ENCODE assay signal across 8 mouse cellular contexts in the genomic region with DNA sequence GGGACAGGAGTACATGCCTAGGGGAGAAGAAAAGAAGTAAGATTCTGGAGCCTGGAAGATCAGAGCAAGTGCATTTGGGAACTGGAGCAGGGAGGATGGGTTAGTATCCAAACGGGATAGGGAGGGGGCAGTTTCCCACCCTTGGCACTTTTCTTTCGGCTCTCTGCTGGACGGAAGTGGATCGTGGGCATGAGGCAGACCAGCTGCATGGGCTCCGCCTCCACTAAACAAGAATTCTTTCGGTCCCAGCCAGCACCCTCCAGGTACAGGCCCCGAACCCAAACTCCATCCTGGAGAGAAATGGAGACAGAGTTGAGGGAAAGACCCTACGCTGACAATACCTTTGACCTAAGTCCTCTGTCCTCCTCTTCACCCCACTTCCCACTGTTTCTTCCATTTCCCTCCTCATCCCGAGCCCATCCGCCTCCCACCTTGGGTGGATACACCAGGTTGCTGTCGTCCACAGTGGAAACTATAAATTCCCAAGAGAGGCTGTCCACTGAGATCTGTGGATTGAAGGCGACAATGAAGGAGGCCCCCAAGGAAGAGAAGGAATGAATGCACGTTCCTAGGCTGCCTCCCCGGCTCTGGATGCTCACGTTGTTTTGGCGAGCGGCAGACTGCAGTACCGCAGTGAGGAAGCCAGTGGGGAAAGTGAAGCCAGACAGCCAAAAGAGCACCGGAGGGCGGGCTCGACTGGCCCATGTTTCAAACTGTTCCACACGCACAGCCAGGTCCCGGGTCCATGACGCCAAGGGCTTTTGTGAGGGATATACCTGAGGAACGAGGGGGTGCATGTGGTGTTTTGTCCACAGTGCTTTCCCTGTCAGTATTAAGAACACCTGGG. TPM values are rescaled to one million over a fixed set of nuclear protein-coding genes. Genes with fewer than 3 reads are reported as not detected.
DNase-seq lines count a peak whose midpoint lies in the region; ATAC-seq and TF ChIP-seq lines count a peak whose summit lies in the region.

No protein-coding gene starts in this region.

- no peaks in the 10 kb centered on the region for H3K36me3 ChIP-seq in heart, embryonic 14.5 days (ENCODE audit: control insufficient read depth, insufficient read depth, low read length)
- H3K36me3 ChIP-seq in E14TG2a.4 (ENCODE audit: insufficient read depth, low read length), result no peaks in the 10 kb centered on the region
- no peaks in the 10 kb centered on the region for H3K36me3 ChIP-seq in embryonic facial prominence, embryonic 10.5 days (replicated peaks)
- H3K36me3 ChIP-seq in limb, embryonic 13.5 days, result no peaks in the 10 kb centered on the region

- H3K27me3 ChIP-seq in heart, embryonic 14.5 days (ENCODE audit: control insufficient read depth, insufficient read depth, low read length), result peaks cover 23% of the 10 kb centered on the region
- H3K27me3 ChIP-seq in E14TG2a.4 (ENCODE audit: insufficient read depth, low read length), result peaks cover 36% of the 10 kb centered on the region
- peaks cover 47% of the 10 kb centered on the region for H3K27me3 ChIP-seq in embryonic facial prominence, embryonic 10.5 days (replicated peaks; ENCODE audit: low read depth, poor library complexity, severe bottlenecking)
- H3K27me3 ChIP-seq in limb, embryonic 13.5 days, result peaks cover 31% of the 10 kb centered on the region

- 19% methylated on average over 25 of the region's 25 CpGs for WGBS in heart, embryonic 14.5 days
- WGBS in embryonic facial prominence, embryonic 10.5 days, result 9% methylated on average over 25 of the region's 25 CpGs
- 15% methylated on average over 25 of the region's 25 CpGs for WGBS in limb, embryonic 13.5 days

- H3K4me2 ChIP-seq in heart, embryonic 14.5 days (ENCODE audit: low read length), result peak overlapping the region; percentile 82
- peak overlapping the region; percentile 74 for H3K4me2 ChIP-seq in limb, embryonic 13.5 days (replicated peaks)

- DNase-seq in heart, adult 9 months (ENCODE audit: low spot score in 2 of 2), result no peak
- DNase-seq in embryonic facial prominence, embryonic 10.5 days (ENCODE audit: low spot score), result peak; percentile 28
- no peak for DNase-seq in MN1 (ENCODE audit: low spot score)
- DNase-seq in thymus, postnatal 0 days (ENCODE audit: low spot score), result no peak
- no peak for DNase-seq in right cerebral cortex, postnatal 4 days

- no peak overlapping the region for H3K27ac ChIP-seq in heart, embryonic 14.5 days (replicated peaks in 1 of 2; ENCODE audit: control insufficient read depth in 1 of 2, insufficient read depth in 1 of 2, low read depth in 2 of 2, low read length in 2 of 2)
- 0 out of 2 replicates have a peak overlapping the region, but pooled peaks have one; percentile 7 for H3K27ac ChIP-seq in embryonic facial prominence, embryonic 10.5 days (replicated peaks)
- H3K27ac ChIP-seq in limb, embryonic 13.5 days, result no peak overlapping the region

- no peak for ATAC-seq in heart, embryonic 14.5 days (ENCODE audit: insufficient number of reproducible peaks, insufficient read depth, low FRiP score, low read depth)
- ATAC-seq in limb, embryonic 13.5 days (ENCODE audit: low FRiP score, low read depth), result no peak

- no peak for TF ChIP-seq CTCF in E14TG2a.4 (conservative IDR thresholded peaks at IDR 0.05; ENCODE audit: low read length)

- peak overlapping the region; percentile 46; the same call in 1 of the 2 replicates for H3K9ac ChIP-seq in heart, embryonic 14.5 days (ENCODE audit: low read length)
- H3K9ac ChIP-seq in limb, embryonic 13.5 days, result peak overlapping the region; percentile 63; the same call in 1 of the 2 replicates

- peaks cover 21 to 34% of the 10 kb centered on the region in 2 experiments for H3K4me1 ChIP-seq in heart, embryonic 14.5 days (ENCODE audit: control insufficient read depth in 2 of 2, insufficient read depth in 2 of 2, low read length in 2 of 2)
- peaks cover 54% of the 10 kb centered on the region for H3K4me1 ChIP-seq in E14TG2a.4 (replicated peaks; ENCODE audit: low read depth, low read length)
- H3K4me1 ChIP-seq in embryonic facial prominence, embryonic 10.5 days, result peaks cover 55% of the 10 kb centered on the region
- H3K4me1 ChIP-seq in limb, embryonic 13.5 days, result peaks cover 35% of the 10 kb centered on the region

- peak overlapping the region in 1 of 2 experiments; percentile 63; a peak in 1 of 4 replicates for H3K4me3 ChIP-seq in heart, embryonic 14.5 days (ENCODE audit: control insufficient read depth in 1 of 2, insufficient read depth in 1 of 2, low read depth in 1 of 2, low read length in 2 of 2)
- H3K4me3 ChIP-seq in E14TG2a.4 (replicated peaks; ENCODE audit: low read length), result peak overlapping the region; percentile 83
- H3K4me3 ChIP-seq in embryonic facial prominence, embryonic 10.5 days, result peak overlapping the region; percentile 93
- peak overlapping the region; percentile 82 for H3K4me3 ChIP-seq in limb, embryonic 13.5 days

- H3K9me3 ChIP-seq in heart, embryonic 14.5 days (ENCODE audit: control insufficient read depth, low read length), result no peaks in the 10 kb centered on the region
- H3K9me3 ChIP-seq in E14TG2a.4 (ENCODE audit: low read length), result no peaks in the 10 kb centered on the region
- no peaks in the 10 kb centered on the region for H3K9me3 ChIP-seq in embryonic facial prominence, embryonic 10.5 days
- H3K9me3 ChIP-seq in limb, embryonic 13.5 days, result no peaks in the 10 kb centered on the region

RNA-seq across cellular contexts. Expression of a gene that starts 7.9 kb away (rescaled TPM):
- polyA plus RNA-seq in heart, embryonic 14.5 days (2014; fragmentation: Nextera tagmentation; extraction: Ambion mirVana), result 18.0 and 22.0 TPM in 2 replicates
- polyA plus RNA-seq in embryonic facial prominence, embryonic 10.5 days (2016; fragmentation: Nextera tagmentation; extraction: Ambion mirVana), result 39.8 and 39.9 TPM in 2 replicates
- polyA plus RNA-seq in limb, embryonic 13.5 days (2015; fragmentation: Nextera tagmentation; extraction: Ambion mirVana), result 47.3 and 49.3 TPM in 2 replicates
- polyA plus RNA-seq in thymus, postnatal 0 days (2015; fragmentation: Nextera tagmentation; extraction: Ambion mirVana), result 31.5 and 45.6 TPM in 2 replicates

RNA-seq across cellular contexts. Expression of a gene that starts 23.3 kb away (rescaled TPM):
- polyA plus RNA-seq in heart, embryonic 14.5 days (2014; fragmentation: Nextera tagmentation; extraction: Ambion mirVana), result 43.1 and 46.7 TPM in 2 replicates
- 19.8 and 23.1 TPM in 2 replicates for polyA plus RNA-seq in embryonic facial prominence, embryonic 10.5 days (2016; fragmentation: Nextera tagmentation; extraction: Ambion mirVana)
- 24.0 and 25.6 TPM in 2 replicates for polyA plus RNA-seq in limb, embryonic 13.5 days (2015; fragmentation: Nextera tagmentation; extraction: Ambion mirVana)
- polyA plus RNA-seq in thymus, postnatal 0 days (2015; fragmentation: Nextera tagmentation; extraction: Ambion mirVana), result 10.4 and 12.9 TPM in 2 replicates

RNA-seq across cellular contexts. Expression of a gene that starts 25.9 kb away (rescaled TPM):
- polyA plus RNA-seq in heart, embryonic 14.5 days (2014; fragmentation: Nextera tagmentation; extraction: Ambion mirVana), result 19.9 and 22.1 TPM in 2 replicates
- polyA plus RNA-seq in embryonic facial prominence, embryonic 10.5 days (2016; fragmentation: Nextera tagmentation; extraction: Ambion mirVana), result 49.3 and 50.2 TPM in 2 replicates
- 35.6 and 38.1 TPM in 2 replicates for polyA plus RNA-seq in limb, embryonic 13.5 days (2015; fragmentation: Nextera tagmentation; extraction: Ambion mirVana)
- polyA plus RNA-seq in thymus, postnatal 0 days (2015; fragmentation: Nextera tagmentation; extraction: Ambion mirVana), result 25.9 and 28.3 TPM in 2 replicates

RNA-seq across cellular contexts. Expression of a gene that starts 26.1 kb away (rescaled TPM):
- polyA plus RNA-seq in heart, embryonic 14.5 days (2014; fragmentation: Nextera tagmentation; extraction: Ambion mirVana), result 158 and 174 TPM in 2 replicates
- polyA plus RNA-seq in embryonic facial prominence, embryonic 10.5 days (2016; fragmentation: Nextera tagmentation; extraction: Ambion mirVana), result 136 and 137 TPM in 2 replicates
- 127 and 137 TPM in 2 replicates for polyA plus RNA-seq in limb, embryonic 13.5 days (2015; fragmentation: Nextera tagmentation; extraction: Ambion mirVana)
- 194 and 211 TPM in 2 replicates for polyA plus RNA-seq in thymus, postnatal 0 days (2015; fragmentation: Nextera tagmentation; extraction: Ambion mirVana)

RNA-seq across cellular contexts. Expression of a gene that starts 52.1 kb away (rescaled TPM):
- polyA plus RNA-seq in heart, embryonic 14.5 days (2014; fragmentation: Nextera tagmentation; extraction: Ambion mirVana), result 16.5 TPM in 2 replicates
- polyA plus RNA-seq in embryonic facial prominence, embryonic 10.5 days (2016; fragmentation: Nextera tagmentation; extraction: Ambion mirVana), result 46.2 and 55.9 TPM in 2 replicates
- 117 and 119 TPM in 2 replicates for polyA plus RNA-seq in limb, embryonic 13.5 days (2015; fragmentation: Nextera tagmentation; extraction: Ambion mirVana)
- 10.7 and 13.2 TPM in 2 replicates for polyA plus RNA-seq in thymus, postnatal 0 days (2015; fragmentation: Nextera tagmentation; extraction: Ambion mirVana)
